Mouse (Mus musculus): ENCODE results near the gene Fbl. TPM values are rescaled to one million over a fixed set of nuclear protein-coding genes. Genes with fewer than 3 reads are reported as not detected.

Gene Fbl
- polyA plus RNA-seq, 1 experiment from 2014 or later, result 123 TPM

Other genes with a start within 250 kb of the Fbl start
- 11.5 and 12.0 TPM in 2 replicates for gene Zfp974, start 240.2 kb upstream of the Fbl start, polyA plus RNA-seq (2016; fragmentation: Nextera tagmentation; extraction: Ambion mirVana)
- 18.3 and 20.9 TPM in 2 replicates for gene Zfp780b, start 190.5 kb upstream of the Fbl start, polyA plus RNA-seq (2016; fragmentation: Nextera tagmentation; extraction: Ambion mirVana)
- gene Zfp850, start 155.6 kb upstream of the Fbl start, polyA plus RNA-seq (2016; fragmentation: Nextera tagmentation; extraction: Ambion mirVana), result 5.9 and 7.7 TPM in 2 replicates
- 436 and 447 TPM in 2 replicates for gene Psmc4, start 119.6 kb upstream of the Fbl start, polyA plus RNA-seq (2016; fragmentation: Nextera tagmentation; extraction: Ambion mirVana)
- 0.03 and 0.32 TPM in 2 replicates for gene Fcgbp, start 98.5 kb upstream of the Fbl start, polyA plus RNA-seq (2016; fragmentation: Nextera tagmentation; extraction: Ambion mirVana)
- gene 9530053A07Rik, start 40.2 kb upstream of the Fbl start, polyA plus RNA-seq (2016; fragmentation: Nextera tagmentation; extraction: Ambion mirVana), result 0.09 and 0.13 TPM in 2 replicates
- gene Dyrk1b, start 9.8 kb downstream of the Fbl start, polyA plus RNA-seq (2016; fragmentation: Nextera tagmentation; extraction: Ambion mirVana), result 16.2 and 23.4 TPM in 2 replicates
- 2.1 TPM in 2 replicates for gene Eid2, start 98.2 kb downstream of the Fbl start, polyA plus RNA-seq (2016; fragmentation: Nextera tagmentation; extraction: Ambion mirVana)
- 11.8 and 14.3 TPM in 2 replicates for gene Eid2b, start 108.0 kb downstream of the Fbl start, polyA plus RNA-seq (2016; fragmentation: Nextera tagmentation; extraction: Ambion mirVana)
- gene Selenov, start 121.5 kb downstream of the Fbl start, polyA plus RNA-seq (2016; fragmentation: Nextera tagmentation; extraction: Ambion mirVana), result 0.58 and 0.80 TPM in 2 replicates
- gene Dll3, start 132.5 kb downstream of the Fbl start, polyA plus RNA-seq (2016; fragmentation: Nextera tagmentation; extraction: Ambion mirVana), result 50.2 and 88.5 TPM in 2 replicates
- gene Timm50, start 142.4 kb downstream of the Fbl start, polyA plus RNA-seq (2016; fragmentation: Nextera tagmentation; extraction: Ambion mirVana), result 252 and 255 TPM in 2 replicates
- gene Supt5, start 169.0 kb downstream of the Fbl start, polyA plus RNA-seq (2016; fragmentation: Nextera tagmentation; extraction: Ambion mirVana), result 107 and 118 TPM in 2 replicates
- 777 and 925 TPM in 2 replicates for gene Rps16, start 180.9 kb downstream of the Fbl start, polyA plus RNA-seq (2016; fragmentation: Nextera tagmentation; extraction: Ambion mirVana)
- gene Plekhg2, start 202.9 kb downstream of the Fbl start, polyA plus RNA-seq (2016; fragmentation: Nextera tagmentation; extraction: Ambion mirVana), result 82.4 and 93.0 TPM in 2 replicates
- 5.3 and 5.8 TPM in 2 replicates for gene Zfp36, start 210.5 kb downstream of the Fbl start, polyA plus RNA-seq (2016; fragmentation: Nextera tagmentation; extraction: Ambion mirVana)
- gene Med29, start 223.0 kb downstream of the Fbl start, polyA plus RNA-seq (2016; fragmentation: Nextera tagmentation; extraction: Ambion mirVana), result 62.9 and 65.0 TPM in 2 replicates
- 83.2 and 85.4 TPM in 2 replicates for gene Paf1, start 223.2 kb downstream of the Fbl start, polyA plus RNA-seq (2016; fragmentation: Nextera tagmentation; extraction: Ambion mirVana)